Mouse (Mus musculus): Measurements from ENCODE around the gene Rassf8. TPM values are rescaled to one million over a fixed set of nuclear protein-coding genes. Genes with fewer than 3 reads are reported as not detected.
A peak's percentile ranks its signal among the peaks of the same experiment; 100 is the strongest.

Gene Rassf8
- polyA plus RNA-seq, 1 experiment = 3.1 TPM

- Histone ChIP-seq H3K27me3 (ENCODE audit: control insufficient read depth, insufficient read depth, low read length) (no peaks in the 10 kb centered on the region), H3K36me3 (ENCODE audit: control insufficient read depth, insufficient read depth, low read length) (no peaks in the 10 kb centered on the region), H3K4me1 (ENCODE audit: control insufficient read depth, insufficient read depth, low read length) (peaks cover 4% of the 10 kb centered on the region; the same call in 1 of the 2 replicates), H3K4me3 (ENCODE audit: control insufficient read depth, low read depth, low read length) (no peak overlapping the region), H3K27ac (ENCODE audit: control insufficient read depth, insufficient read depth, low read depth, low read length) (no peak overlapping the region)
- TF ChIP-seq CTCF (IDR thresholded peaks at IDR 0.05; ENCODE audit: control insufficient read depth, insufficient read depth, insufficient replicate concordance, low read depth, low read length) (no peak), POLR2A (IDR thresholded peaks at IDR 0.05; ENCODE audit: control insufficient read depth, low read depth, low read length) (no peak)
These were observed 20.4 kb downstream of the Rassf8 start for GRCm38 (mm10) chr6:145766971-145767370.

- H3K4me1 ChIP-seq (ENCODE audit: control insufficient read depth, insufficient read depth, low read length) = peaks cover 4% of the 10 kb centered on the region; the same call in 1 of the 2 replicates
- no peaks in the 10 kb centered on the region for H3K36me3 ChIP-seq (ENCODE audit: control insufficient read depth, insufficient read depth, low read length)
- H3K4me3 ChIP-seq (ENCODE audit: control insufficient read depth, low read depth, low read length) = no peak overlapping the region
- no peaks in the 10 kb centered on the region for H3K27me3 ChIP-seq (ENCODE audit: control insufficient read depth, insufficient read depth, low read length)
- TF ChIP-seq POLR2A (IDR thresholded peaks at IDR 0.05; ENCODE audit: control insufficient read depth, low read depth, low read length) (no peak), CTCF (IDR thresholded peaks at IDR 0.05; ENCODE audit: control insufficient read depth, insufficient read depth, insufficient replicate concordance, low read depth, low read length) (no peak)
- no peak overlapping the region for H3K27ac ChIP-seq (ENCODE audit: control insufficient read depth, insufficient read depth, low read depth, low read length)
These were observed 21.1 kb downstream of the Rassf8 start for GRCm38 (mm10) chr6:145767637-145768036.

- TF ChIP-seq CTCF (IDR thresholded peaks at IDR 0.05; ENCODE audit: control insufficient read depth, insufficient read depth, insufficient replicate concordance, low read depth, low read length) (no peak), POLR2A (IDR thresholded peaks at IDR 0.05; ENCODE audit: control insufficient read depth, low read depth, low read length) (no peak)
- Histone ChIP-seq H3K4me1 (ENCODE audit: control insufficient read depth, insufficient read depth, low read length) (peaks cover 4% of the 10 kb centered on the region; the same call in 1 of the 2 replicates), H3K27ac (ENCODE audit: control insufficient read depth, insufficient read depth, low read depth, low read length) (peak overlapping the region; percentile 55)
These were observed 22.2 kb downstream of the Rassf8 start for GRCm38 (mm10) chr6:145768671-145769292.

GRCm38 (mm10) chr6:145769855-145770254 is 23.3 kb downstream of the Rassf8 start:
- H3K27ac ChIP-seq (ENCODE audit: control insufficient read depth, insufficient read depth, low read depth, low read length) = peak overlapping the region; percentile 21; the same call in 1 of the 2 replicates
- no peak overlapping the region for H3K4me3 ChIP-seq (ENCODE audit: control insufficient read depth, low read depth, low read length)
- no peaks in the 10 kb centered on the region for H3K27me3 ChIP-seq (ENCODE audit: control insufficient read depth, insufficient read depth, low read length)
- TF ChIP-seq CTCF (IDR thresholded peaks at IDR 0.05; ENCODE audit: control insufficient read depth, insufficient read depth, insufficient replicate concordance, low read depth, low read length) (peak; percentile 16; the same call in 1 of the 2 replicates), POLR2A (IDR thresholded peaks at IDR 0.05; ENCODE audit: control insufficient read depth, low read depth, low read length) (no peak)
- no peaks in the 10 kb centered on the region for H3K36me3 ChIP-seq (ENCODE audit: control insufficient read depth, insufficient read depth, low read length)
- H3K4me1 ChIP-seq (ENCODE audit: control insufficient read depth, insufficient read depth, low read length) = peaks cover 4% of the 10 kb centered on the region; the same call in 1 of the 2 replicates

More at GRCm38 (mm10) chr6:145768671-145769292, 22.2 kb downstream of the Rassf8 start:
- Histone ChIP-seq H3K36me3 (ENCODE audit: control insufficient read depth, insufficient read depth, low read length) (no peaks in the 10 kb centered on the region), H3K4me3 (ENCODE audit: control insufficient read depth, low read depth, low read length) (no peak overlapping the region), H3K27me3 (ENCODE audit: control insufficient read depth, insufficient read depth, low read length) (no peaks in the 10 kb centered on the region)

GRCm38 (mm10) chr6:145770272-145771000 is 23.9 kb downstream of the Rassf8 start:
- Histone ChIP-seq H3K27me3 (ENCODE audit: control insufficient read depth, insufficient read depth, low read length) (no peaks in the 10 kb centered on the region), H3K4me3 (ENCODE audit: control insufficient read depth, low read depth, low read length) (no peak overlapping the region), H3K4me1 (ENCODE audit: control insufficient read depth, insufficient read depth, low read length) (peaks cover 4% of the 10 kb centered on the region; the same call in 1 of the 2 replicates), H3K36me3 (ENCODE audit: control insufficient read depth, insufficient read depth, low read length) (no peaks in the 10 kb centered on the region), H3K27ac (ENCODE audit: control insufficient read depth, insufficient read depth, low read depth, low read length) (no peak overlapping the region)
- TF ChIP-seq CTCF (IDR thresholded peaks at IDR 0.05; ENCODE audit: control insufficient read depth, insufficient read depth, insufficient replicate concordance, low read depth, low read length) (no peak), POLR2A (IDR thresholded peaks at IDR 0.05; ENCODE audit: control insufficient read depth, low read depth, low read length) (no peak)

- H3K4me1 ChIP-seq (ENCODE audit: control insufficient read depth, insufficient read depth, low read length) = 0 out of 2 replicates have a peak, but pooled peaks cover 2% of the 10 kb centered on the region
- no peaks in the 10 kb centered on the region for H3K36me3 ChIP-seq (ENCODE audit: control insufficient read depth, insufficient read depth, low read length)
- no peak overlapping the region for H3K27ac ChIP-seq (ENCODE audit: control insufficient read depth, insufficient read depth, low read depth, low read length)
- no peaks in the 10 kb centered on the region for H3K27me3 ChIP-seq (ENCODE audit: control insufficient read depth, insufficient read depth, low read length)
- H3K4me3 ChIP-seq (ENCODE audit: control insufficient read depth, low read depth, low read length) = no peak overlapping the region
- TF ChIP-seq POLR2A (IDR thresholded peaks at IDR 0.05; ENCODE audit: control insufficient read depth, low read depth, low read length) (no peak), CTCF (IDR thresholded peaks at IDR 0.05; ENCODE audit: control insufficient read depth, insufficient read depth, insufficient replicate concordance, low read depth, low read length) (no peak)
These were observed 27.9 kb downstream of the Rassf8 start for GRCm38 (mm10) chr6:145774436-145774835.

GRCm38 (mm10) chr6:145776241-145776640 is 29.7 kb downstream of the Rassf8 start:
- Histone ChIP-seq H3K36me3 (ENCODE audit: control insufficient read depth, insufficient read depth, low read length) (no peaks in the 10 kb centered on the region), H3K4me3 (ENCODE audit: control insufficient read depth, low read depth, low read length) (no peak overlapping the region), H3K27ac (ENCODE audit: control insufficient read depth, insufficient read depth, low read depth, low read length) (no peak overlapping the region), H3K27me3 (ENCODE audit: control insufficient read depth, insufficient read depth, low read length) (no peaks in the 10 kb centered on the region), H3K4me1 (ENCODE audit: control insufficient read depth, insufficient read depth, low read length) (no peaks in the 10 kb centered on the region)
- TF ChIP-seq CTCF (IDR thresholded peaks at IDR 0.05; ENCODE audit: control insufficient read depth, insufficient read depth, insufficient replicate concordance, low read depth, low read length) = no peak
- TF ChIP-seq POLR2A (IDR thresholded peaks at IDR 0.05; ENCODE audit: control insufficient read depth, low read depth, low read length) = no peak

All from testis, adult 2 months (tissue).